Mouse (Mus musculus) liver, postnatal 0 days (tissue): ENCODE results near the gene Usp28. TPM values are rescaled to one million over a fixed set of nuclear protein-coding genes. Genes with fewer than 3 reads are reported as not detected.

Experiments
- ATAC-seq: fragments of 200-750 bp; cut with Nextera tagmentation; 2 replicates; pipeline ENCODE4 v1.8.0; 2017; ENCODE audit warnings: mild to moderate bottlenecking, moderate library complexity
- DNase-seq: peaks from one replicate; pipeline ENCODE4 v3.0.0-alpha.2; 2016
- H3K27ac ChIP-seq: fragments of 300-500 bp; sonication (generic); 2 replicates; pipeline ENCODE4 v1.5.1; 2014; ENCODE audit warnings: antibody characterized with exemption, moderate library complexity, mild to moderate bottlenecking, low read depth
- H3K27me3 ChIP-seq: fragments of 300-500 bp; sonication (generic); 2 replicates; pipeline ENCODE4 v1.6.1; 2014; ENCODE audit warnings: low read length, control low read depth, mixed read lengths; ENCODE audit not compliant: insufficient read depth
- H3K36me3 ChIP-seq: fragments of 300-500 bp; sonication (generic); replicated peaks from 2 replicates; pipeline ENCODE4 v1.6.1; 2014; ENCODE audit warnings: mild to moderate bottlenecking, control low read depth, low read length, moderate library complexity, mixed read lengths; ENCODE audit not compliant: insufficient read depth
- H3K4me1 ChIP-seq: fragments of 300-500 bp; sonication (generic); 2 replicates; pipeline ENCODE4 v1.6.1; 2014; ENCODE audit warnings: antibody characterized with exemption, mild to moderate bottlenecking, control low read depth; ENCODE audit not compliant: insufficient read depth
- H3K4me2 ChIP-seq: fragments of 300-500 bp; sonication (generic); 2 replicates; pipeline ENCODE4 v1.6.1; 2014; ENCODE audit warnings: low read depth, mild to moderate bottlenecking, low read length, moderate library complexity, mixed read lengths
- H3K4me3 ChIP-seq: fragments of 300-500 bp; sonication (generic); 2 replicates; pipeline ENCODE4 v1.5.1; 2014; ENCODE audit warnings: low read depth, low read length
- H3K9ac ChIP-seq: fragments of 300-500 bp; sonication (generic); replicated peaks from 2 replicates; pipeline ENCODE4 v1.6.1; 2014; ENCODE audit warnings: mild to moderate bottlenecking, moderate library complexity
- H3K9me3 ChIP-seq: fragments of 300-500 bp; sonication (generic); 2 replicates; pipeline ENCODE4 v1.6.1; 2016; ENCODE audit warnings: mild to moderate bottlenecking, control low read depth, low read length, mixed read lengths
- CTCF ChIP-seq: sonication (generic); IDR thresholded peaks from 2 replicates; pipeline ENCODE4 v1.5.1; 2016; ENCODE audit warnings: antibody characterized with exemption, low read depth
- EP300 ChIP-seq: IDR thresholded peaks from 2 replicates; pipeline ENCODE4 v1.6.1; 2016; ENCODE audit warnings: antibody characterized with exemption, low read depth, mild to moderate bottlenecking
- WGBS: fragments of 180-500 bp; shearing (Covaris S2); extraction: QIAGEN DNeasy Blood & Tissue Kit; methylation state at CpG from one replicate; pipeline ENCODE4 v1.1.7; 2014; ENCODE audit not compliant: insufficient replicate concordance; 5-methylcytosine and 5-hydroxymethylcytosine counted together
- polyA plus RNA-seq: library from polyadenylated mRNA; unstranded; fragments of >200 nt; fragmentation: Nextera tagmentation; extraction: Ambion mirVana; gene quantifications from 2 replicates; pipeline ENCODE4 v1.2.1, GENCODE M21; 2015

Gene Usp28
- polyA plus RNA-seq, 1 experiment from 2014 or later, result 3.9 TPM

GRCm38 (mm10) chr9:48984320-48984844 is 793 bp upstream of the Usp28 start:
- peak overlapping the region; percentile 74 for H3K4me3 ChIP-seq
- DNase-seq (no peak), ATAC-seq (peak; percentile 9)
- no peaks in the 10 kb centered on the region for H3K9me3 ChIP-seq
- no peaks in the 10 kb centered on the region for H3K27me3 ChIP-seq
- H3K36me3 ChIP-seq, result no peaks in the 10 kb centered on the region
- 12% methylated on average over 8 of the region's 8 CpGs for WGBS
- peak overlapping the region; percentile 91 for H3K4me2 ChIP-seq
- peak overlapping the region; percentile 52 for H3K9ac ChIP-seq
- no peak for TF ChIP-seq EP300
- no peak for TF ChIP-seq CTCF
- peak overlapping the region; percentile 92 for H3K27ac ChIP-seq
- H3K4me1 ChIP-seq, result peaks cover 26% of the 10 kb centered on the region

GRCm38 (mm10) chr9:48985708-48986088 is 523 bp downstream of the Usp28 start:
- H3K4me3 ChIP-seq, result peak overlapping the region; percentile 74
- H3K4me2 ChIP-seq, result peak overlapping the region; percentile 91
- DNase-seq (no peak), ATAC-seq (no peak)
- peak overlapping the region; percentile 67 for H3K9ac ChIP-seq
- H3K4me1 ChIP-seq, result peaks cover 26% of the 10 kb centered on the region
- H3K9me3 ChIP-seq, result no peaks in the 10 kb centered on the region
- WGBS, result 0% methylated on average over 20 of the region's 20 CpGs
- no peak for TF ChIP-seq CTCF
- no peaks in the 10 kb centered on the region for H3K36me3 ChIP-seq
- H3K27ac ChIP-seq, result peak overlapping the region; percentile 69
- no peaks in the 10 kb centered on the region for H3K27me3 ChIP-seq

GRCm38 (mm10) chr9:48986616-48987141 is 1.5 kb downstream of the Usp28 start:
- Histone ChIP-seq H3K4me1 (peaks cover 26% of the 10 kb centered on the region), H3K27ac (no peak overlapping the region), H3K4me2 (peak overlapping the region; percentile 91), H3K9me3 (no peaks in the 10 kb centered on the region), H3K36me3 (no peaks in the 10 kb centered on the region), H3K27me3 (no peaks in the 10 kb centered on the region), H3K4me3 (no peak overlapping the region), H3K9ac (0 out of 2 replicates have a peak overlapping the region, but pooled peaks have one; percentile 2)
- DNase-seq (no peak), ATAC-seq (no peak)
- TF ChIP-seq CTCF (no peak), EP300 (no peak)
- 49% methylated on average over 7 of the region's 7 CpGs for WGBS

- H3K36me3 ChIP-seq, result no peaks in the 10 kb centered on the region
- H3K4me3 ChIP-seq, result no peak overlapping the region
- H3K27ac ChIP-seq, result no peak overlapping the region
- TF ChIP-seq EP300 (no peak), CTCF (no peak)
- 33% methylated on average over 12 of the region's 12 CpGs for WGBS
- peaks cover 26% of the 10 kb centered on the region for H3K4me1 ChIP-seq
- no peaks in the 10 kb centered on the region for H3K27me3 ChIP-seq
- H3K4me2 ChIP-seq, result peak overlapping the region; percentile 91
- H3K9me3 ChIP-seq, result no peaks in the 10 kb centered on the region
- ATAC-seq, result no peak
- DNase-seq, result no peak
- 0 out of 2 replicates have a peak overlapping the region, but pooled peaks have one; percentile 2 for H3K9ac ChIP-seq
Measured at GRCm38 (mm10) chr9:48987201-48988101, 2.3 kb downstream of the Usp28 start.

GRCm38 (mm10) chr9:48991671-48992070 is 6.5 kb downstream of the Usp28 start:
- Histone ChIP-seq H3K9ac (no peak overlapping the region), H3K4me1 (peaks cover 10% of the 10 kb centered on the region), H3K36me3 (0 out of 2 replicates have a peak, but pooled peaks cover 3% of the 10 kb centered on the region), H3K27ac (no peak overlapping the region), H3K27me3 (no peaks in the 10 kb centered on the region), H3K4me3 (no peak overlapping the region), H3K4me2 (no peak overlapping the region), H3K9me3 (no peaks in the 10 kb centered on the region)
- no peak for ATAC-seq
- WGBS, result 75% methylated on average over 5 of the region's 5 CpGs
- TF ChIP-seq EP300, result no peak
- DNase-seq, result no peak

GRCm38 (mm10) chr9:48994779-48995178 is 9.6 kb downstream of the Usp28 start:
- TF ChIP-seq EP300 (no peak), CTCF (no peak)
- Histone ChIP-seq H3K27me3 (no peaks in the 10 kb centered on the region), H3K27ac (no peak overlapping the region), H3K9ac (no peak overlapping the region), H3K4me2 (no peak overlapping the region), H3K4me1 (no peaks in the 10 kb centered on the region), H3K9me3 (no peaks in the 10 kb centered on the region), H3K4me3 (no peak overlapping the region), H3K36me3 (0 out of 2 replicates have a peak, but pooled peaks cover 3% of the 10 kb centered on the region)
- 81% methylated on average over 7 of the region's 7 CpGs for WGBS
- DNase-seq (no peak), ATAC-seq (no peak)
